ENCODE assay signal across 22 mouse cellular contexts in the genomic region with DNA sequence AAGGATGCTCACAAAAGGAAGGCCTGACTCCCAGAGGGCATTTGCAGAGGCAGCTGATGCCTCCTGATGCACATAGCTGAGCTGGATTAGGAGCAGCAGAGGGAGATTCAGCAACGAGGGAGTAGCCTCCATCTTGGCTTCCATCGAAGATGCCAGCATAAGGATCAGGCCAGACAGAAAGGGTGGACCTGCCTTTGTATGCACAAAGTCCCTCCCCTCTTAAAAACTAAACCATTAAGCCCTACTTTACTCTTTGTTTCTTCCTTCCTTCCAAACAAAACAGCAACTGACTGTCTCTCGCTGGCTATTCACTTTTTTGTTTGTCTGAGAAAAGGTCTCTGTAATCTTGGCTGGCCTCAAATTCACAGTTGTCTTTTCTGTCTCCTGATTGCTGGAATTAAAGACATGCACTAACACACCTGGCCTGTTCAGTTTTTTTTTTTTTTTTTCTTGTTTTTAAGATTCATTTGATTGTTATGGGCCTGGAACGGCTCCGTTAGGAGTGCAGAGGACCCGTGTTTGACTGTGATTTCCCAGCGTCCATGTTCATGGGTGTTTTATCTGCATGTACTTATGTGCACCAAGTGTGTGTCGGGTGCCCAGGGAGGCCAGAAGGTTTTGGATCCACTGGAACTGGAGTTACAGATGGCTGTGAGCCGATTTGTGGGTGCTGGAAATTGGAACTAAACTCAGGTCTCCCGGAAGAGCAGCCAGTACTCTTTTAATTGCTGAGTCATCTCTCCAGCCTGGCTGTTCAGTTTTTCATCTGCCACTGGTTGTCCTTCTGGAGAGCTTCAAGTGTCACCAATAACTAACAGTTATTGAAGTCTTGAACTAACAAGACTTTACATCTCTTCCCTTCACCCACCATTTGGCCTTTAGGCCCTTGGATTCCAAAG. TPM values are rescaled to one million over a fixed set of nuclear protein-coding genes. Genes with fewer than 3 reads are reported as not detected.
DNase-seq lines count a peak whose midpoint lies in the region; ATAC-seq lines count a peak whose summit lies in the region.
"Had no signal": no experiment of that assay in that cellular context is flagged by ENCODE, and none has a peak within 500 bp of the region (broad histone marks: within the 10 kb centered on the region; RNA-seq: fewer than 3 reads in every experiment).

No protein-coding gene starts in this region.

- 73% methylated on average over 10 of the region's 10 CpGs for WGBS in liver, embryonic 11.5 days

- peak; percentile 15 to 65 for DNase-seq in layer of hippocampus, adult 18-20 months (ENCODE audit: low spot score in 2 of 2)
- no peak for DNase-seq in layer of hippocampus, postnatal 14 days (ENCODE audit: low spot score in 2 of 2)
- DNase-seq in ES-CJ7 (ENCODE audit: low read depth, low spot score), result peak; percentile 74
- peak; percentile 30 for DNase-seq in brain, adult 2 months (ENCODE audit: low read depth, low spot score)
- no peak for DNase-seq in liver, embryonic 11.5 days (ENCODE audit: low spot score)
- no peak for DNase-seq in left cerebral cortex, adult 18-20 months (ENCODE audit: low spot score in 2 of 2)
- no peak for DNase-seq in left cerebral cortex, adult 11 months (ENCODE audit: low spot score)
- no peak for DNase-seq in adrenal gland, postnatal 25 days
- DNase-seq: adrenal gland, postnatal 10 days; heart, adult 2 months; kidney, adult 18-20 months; kidney, postnatal 25 days; lung, postnatal 10 days; retina, postnatal 1 day; spleen, adult 18-20 months; thymus, postnatal 14 days had no signal

- H3K4me1 ChIP-seq in liver, embryonic 11.5 days (replicated peaks; ENCODE audit: control insufficient read depth, insufficient read depth, low read length), result peaks cover 7% of the 10 kb centered on the region

- no peak overlapping the region for H3K9ac ChIP-seq in liver, embryonic 11.5 days (ENCODE audit: low read depth, low read length)
- H3K9ac ChIP-seq: embryonic facial prominence, embryonic 15.5 days; hindbrain, embryonic 15.5 days; neural tube, embryonic 15.5 days; stomach, embryonic 15.5 days had no signal

- H3K9me3 ChIP-seq in liver, embryonic 11.5 days (ENCODE audit: control insufficient read depth, low read length), result no peaks in the 10 kb centered on the region
- H3K9me3 ChIP-seq: embryonic facial prominence, embryonic 15.5 days; hindbrain, embryonic 15.5 days; neural tube, embryonic 15.5 days; stomach, embryonic 15.5 days had no signal

- H3K4me2 ChIP-seq in liver, embryonic 11.5 days, result no peak overlapping the region
- H3K4me2 ChIP-seq: embryonic facial prominence, embryonic 15.5 days; hindbrain, embryonic 15.5 days; midbrain, embryonic 11.5 days; neural tube, embryonic 15.5 days; stomach, embryonic 15.5 days had no signal

- no peaks in the 10 kb centered on the region for H3K36me3 ChIP-seq in liver, embryonic 11.5 days (ENCODE audit: control insufficient read depth, insufficient read depth, low read length)
- H3K36me3 ChIP-seq: embryonic facial prominence, embryonic 15.5 days; hindbrain, embryonic 15.5 days; neural tube, embryonic 15.5 days; stomach, embryonic 15.5 days had no signal

- no peak overlapping the region for H3K27ac ChIP-seq in liver, embryonic 11.5 days (ENCODE audit: low read depth, low read length)
- H3K27ac ChIP-seq: embryonic facial prominence, embryonic 15.5 days; heart, adult 2 months; hindbrain, embryonic 15.5 days; neural tube, embryonic 15.5 days; stomach, embryonic 15.5 days had no signal

- H3K27me3 ChIP-seq in liver, embryonic 11.5 days (replicated peaks; ENCODE audit: control insufficient read depth, insufficient read depth, low read length), result no peaks in the 10 kb centered on the region
- H3K27me3 ChIP-seq: embryonic facial prominence, embryonic 15.5 days; hindbrain, embryonic 15.5 days; neural tube, embryonic 15.5 days; stomach, embryonic 15.5 days had no signal

- 0 out of 2 replicates have a peak, but pooled peaks have one; percentile 29 for ATAC-seq in liver, embryonic 11.5 days (replicated peaks; ENCODE audit: low FRiP score)
- ATAC-seq: forebrain, embryonic 16.5 days had no signal

- H3K4me3 ChIP-seq in liver, embryonic 11.5 days (ENCODE audit: low read depth, low read length), result no peak overlapping the region
- H3K4me3 ChIP-seq: embryonic facial prominence, embryonic 15.5 days; heart, adult 2 months; hindbrain, embryonic 15.5 days; neural tube, embryonic 15.5 days; stomach, embryonic 15.5 days had no signal

RNA-seq across cellular contexts. Expression of gene Arih2, which starts 5.6 kb away (rescaled TPM):
- total RNA-seq in layer of hippocampus, adult 18-20 months (2021), result 10 to 100 TPM; 48.7 to 59.4 TPM
- 10 to 100 TPM; 50.2 to 50.6 TPM for total RNA-seq in layer of hippocampus, postnatal 14 days (2021)
- polyA plus RNA-seq in liver, embryonic 11.5 days (2014; fragmentation: Nextera tagmentation; extraction: Ambion mirVana), result 47.7 and 54.2 TPM in 2 replicates
- 10 to 100 TPM; 51.0 to 51.8 TPM for total RNA-seq in left cerebral cortex, adult 18-20 months (2021)
- total RNA-seq in adrenal gland, postnatal 25 days (2021), result 48.9 and 73.9 TPM in 2 replicates

RNA-seq across cellular contexts. Expression of gene Slc25a20, which starts 7.1 kb away (rescaled TPM):
- total RNA-seq in layer of hippocampus, adult 18-20 months (2021), result 10 to 100 TPM; 14.4 to 16.7 TPM
- 10 to 100 TPM; 19.6 to 26.3 TPM for total RNA-seq in layer of hippocampus, postnatal 14 days (2021)
- polyA plus RNA-seq in liver, embryonic 11.5 days (2014; fragmentation: Nextera tagmentation; extraction: Ambion mirVana), result 25.0 and 30.0 TPM in 2 replicates
- total RNA-seq in left cerebral cortex, adult 18-20 months (2021), result 10 to 100 TPM; 11.5 to 13.7 TPM
- 91.1 and 112 TPM in 2 replicates for total RNA-seq in adrenal gland, postnatal 25 days (2021)

RNA-seq across cellular contexts. Expression of gene Prkar2a, which starts 34.3 kb away (rescaled TPM):
- total RNA-seq in layer of hippocampus, adult 18-20 months (2021), result 10 to 100 TPM; 44.8 to 49.0 TPM
- total RNA-seq in layer of hippocampus, postnatal 14 days (2021), result 10 to 100 TPM; 43.5 to 49.4 TPM
- 23.8 and 26.2 TPM in 2 replicates for polyA plus RNA-seq in liver, embryonic 11.5 days (2014; fragmentation: Nextera tagmentation; extraction: Ambion mirVana)
- 10 to 100 TPM; 47.7 to 50.9 TPM for total RNA-seq in left cerebral cortex, adult 18-20 months (2021)
- total RNA-seq in adrenal gland, postnatal 25 days (2021), result 29.3 and 30.7 TPM in 2 replicates

RNA-seq across cellular contexts. Expression of gene P4htm, which starts 57.3 kb away (rescaled TPM):
- total RNA-seq in layer of hippocampus, adult 18-20 months (2021), result 100 to 1,000 TPM; 101 to 102 TPM
- 10 to 100 TPM; 64.2 to 64.5 TPM for total RNA-seq in layer of hippocampus, postnatal 14 days (2021)
- 2.1 and 2.5 TPM in 2 replicates for polyA plus RNA-seq in liver, embryonic 11.5 days (2014; fragmentation: Nextera tagmentation; extraction: Ambion mirVana)
- 10 to 100 TPM; 91.8 to 92.3 TPM for total RNA-seq in left cerebral cortex, adult 18-20 months (2021)
- total RNA-seq in adrenal gland, postnatal 25 days (2021), result 8.7 and 10.5 TPM in 2 replicates

Comparison
In these comparisons a context has a peak if more than half of its experiments do, and no peak if none do; other contexts are left out.
1. DNase-seq: peak in layer of hippocampus, adult 18-20 months (2 of 2), ES-CJ7 (single experiment) and brain, adult 2 months (single experiment); none in layer of hippocampus, postnatal 14 days (0 of 2), liver, embryonic 11.5 days (single experiment), left cerebral cortex, adult 18-20 months (0 of 2), left cerebral cortex, adult 11 months (single experiment) and adrenal gland, postnatal 25 days (single experiment).